Mouse (Mus musculus) left cerebral cortex, postnatal 4 days (tissue): ENCODE measurements at regions not wholly inside any gene's neighbourhood (a gene's known extent, or its start where the extent isn't known, plus 50 kb on each side); places are given as distances from the start of the nearest gene placed in this dataset.

Source experiments
- DNase-seq: peaks from one replicate; pipeline ENCODE4 v3.0.0-alpha.2; 2022
- intact Hi-C: fragments of 180-260 bp; cut with DNase I; formaldehyde crosslinking; loops from one replicate; pipeline ENCODE4 v1.15.1; 2025

DNA sequence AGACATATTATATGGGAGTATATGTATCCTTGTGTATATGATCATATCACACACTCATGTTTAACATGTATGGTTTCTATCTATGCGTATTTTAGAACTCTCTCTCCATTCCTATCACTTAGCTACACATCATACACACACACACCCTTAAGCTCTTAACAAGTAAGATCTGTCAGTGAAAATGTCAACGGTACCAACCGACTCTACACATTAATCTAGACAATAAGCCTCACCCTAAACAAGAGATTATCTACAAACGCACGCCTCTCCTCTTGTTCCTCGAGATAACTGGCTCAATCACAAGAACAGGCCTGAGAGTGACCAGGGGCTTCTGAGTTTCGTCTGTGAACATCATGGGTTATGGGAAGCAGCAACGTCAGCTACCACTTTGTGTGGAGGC is 201.9 kb upstream of the Klf3 start:
- no peak for DNase-seq
- intact Hi-C loops, result no loop called here

- no peak for DNase-seq
- intact Hi-C loops, result no loop called here
Measured at GRCm38 (mm10) chr5:64601832-64602231, 201.4 kb upstream of the Klf3 start.

GRCm38 (mm10) chr5:64602356-64602936 is 200.7 kb upstream of the Klf3 start:
- DNase-seq, result no peak
- intact Hi-C loops, result no loop called here

DNA sequence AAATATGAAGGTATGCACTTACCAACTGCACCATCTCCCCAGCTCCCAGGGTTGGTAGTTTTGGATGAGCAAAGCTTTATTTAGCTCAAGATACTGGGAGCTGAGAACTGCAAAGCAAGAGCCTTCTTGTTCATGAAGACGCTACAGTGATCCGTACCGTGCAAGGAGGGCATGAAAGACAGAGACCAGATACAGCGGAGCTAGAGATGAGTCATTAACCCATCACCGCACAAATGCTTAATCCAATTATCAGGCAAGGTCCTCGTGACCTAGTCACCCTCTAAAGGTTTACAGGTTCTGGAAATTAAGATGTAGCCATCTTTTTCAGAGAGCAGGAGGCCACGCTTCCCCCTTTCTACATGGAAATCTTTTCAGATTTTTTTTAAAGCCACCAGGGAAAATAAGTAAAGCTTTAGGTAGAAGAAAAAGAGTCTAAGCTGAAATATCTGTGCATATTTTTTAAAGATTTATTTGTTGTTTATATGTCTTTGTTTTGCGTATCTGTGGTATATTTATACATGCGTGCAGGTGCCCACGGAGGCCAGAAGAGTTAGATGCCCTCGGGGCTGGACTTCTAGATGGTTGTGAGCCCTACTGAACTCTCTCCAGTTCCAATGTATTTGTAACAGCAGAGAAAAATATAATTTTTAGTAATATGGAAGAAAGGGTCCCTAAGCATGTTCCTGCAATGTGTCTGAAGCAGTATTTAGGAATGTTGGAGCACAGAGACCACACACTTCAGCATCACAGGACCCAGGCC is 200.0 kb upstream of the Klf3 start:
- intact Hi-C loops, result no loop called here

GRCm38 (mm10) chr5:64605171-64605570 is 198.0 kb upstream of the Klf3 start:
- no peak for DNase-seq
- intact Hi-C loops, result no loop called here

More for the DNA sequence above, 200.0 kb upstream of the Klf3 start:
- DNase-seq, result no peak

GRCm38 (mm10) chr5:64605991-64606390 is 197.2 kb upstream of the Klf3 start:
- intact Hi-C loops, result no loop called here

GRCm38 (mm10) chr5:64609378-64610087 is 193.7 kb upstream of the Klf3 start:
- intact Hi-C loops, result no loop called here
- DNase-seq, result no peak

More at GRCm38 (mm10) chr5:64605991-64606390, 197.2 kb upstream of the Klf3 start:
- DNase-seq, result no peak

DNA sequence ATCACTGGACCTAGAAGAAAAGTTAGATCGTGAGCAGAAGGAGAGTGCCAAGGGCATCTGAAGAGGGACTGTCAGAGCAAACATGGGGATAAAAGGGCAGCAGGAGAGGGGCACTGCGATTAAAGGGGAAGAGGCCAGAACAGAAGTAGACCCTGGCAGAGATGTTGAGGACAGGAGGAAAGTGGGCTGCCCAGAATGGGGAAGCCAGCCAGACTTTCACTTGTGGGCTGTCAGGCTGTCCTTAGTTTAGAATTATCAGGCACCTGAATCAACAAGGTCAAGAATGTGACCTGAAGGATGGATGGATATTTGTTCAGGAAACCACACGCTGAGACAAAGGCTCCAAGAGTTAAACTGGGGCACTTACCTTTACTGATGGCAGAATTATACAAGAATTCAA is 193.0 kb upstream of the Klf3 start:
- intact Hi-C loops, result no loop called here
- DNase-seq, result no peak

GRCm38 (mm10) chr5:64610562-64611405 is 192.4 kb upstream of the Klf3 start:
- intact Hi-C loops, result no loop called here
- peak; percentile 31 for DNase-seq

- no peak for DNase-seq
- intact Hi-C loops, result no loop called here
Measured at GRCm38 (mm10) chr5:64612017-64612416, 191.2 kb upstream of the Klf3 start.

- intact Hi-C loops, result no loop called here
- no peak for DNase-seq
Measured at GRCm38 (mm10) chr5:64613696-64614095, 189.5 kb upstream of the Klf3 start.

DNA sequence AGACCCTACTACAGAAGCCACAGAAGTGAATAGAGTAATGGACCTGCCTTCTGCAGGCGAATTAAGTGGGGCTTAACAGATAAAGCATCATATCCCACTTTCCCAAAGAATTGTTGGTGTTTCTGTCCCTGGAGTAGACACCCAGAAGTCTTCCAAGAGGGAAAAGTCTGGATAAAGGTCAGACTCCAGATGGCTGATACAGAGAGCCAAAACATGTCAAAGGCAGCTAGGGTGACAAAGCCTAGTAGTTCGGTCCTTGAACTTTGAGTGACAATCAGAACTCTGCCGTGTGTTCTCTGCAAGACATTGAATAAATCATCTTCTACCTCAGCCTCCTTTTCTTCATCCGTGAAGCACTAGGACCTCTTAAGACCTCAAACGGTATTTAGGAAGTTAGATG is 185.1 kb upstream of the Klf3 start:
- DNase-seq, result no peak
- intact Hi-C loops, result no loop called here

DNA sequence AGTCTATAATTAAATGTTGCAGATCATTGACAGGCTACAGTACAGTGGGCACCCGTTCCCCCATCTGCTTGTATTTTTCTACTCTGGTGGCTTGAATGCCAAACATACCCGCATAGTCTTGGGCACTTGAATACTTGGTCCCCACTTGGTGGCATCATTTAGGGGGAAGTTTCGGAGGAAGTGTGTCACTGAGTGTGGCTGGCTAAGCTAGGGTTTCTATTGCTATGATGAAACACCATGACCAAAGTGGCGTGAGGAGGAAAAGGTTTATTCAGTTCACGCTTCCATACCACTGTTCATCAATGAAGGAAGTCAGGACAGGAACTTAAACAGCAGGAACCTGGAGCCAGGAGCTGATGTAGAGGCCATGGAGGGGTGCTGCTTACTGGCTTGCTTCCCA is 183.4 kb upstream of the Klf3 start:
- intact Hi-C loops, result no loop called here

GRCm38 (mm10) chr5:64620726-64621125 is 182.5 kb upstream of the Klf3 start:
- no peak for DNase-seq
- intact Hi-C loops, result no loop called here

More for the DNA sequence above, 183.4 kb upstream of the Klf3 start:
- DNase-seq, result no peak

GRCm38 (mm10) chr5:64621386-64621785 is 181.8 kb upstream of the Klf3 start:
- no peak for DNase-seq
- intact Hi-C loops, result no loop called here

- intact Hi-C loops, result no loop called here
- peak; percentile 6 for DNase-seq
Measured at GRCm38 (mm10) chr5:64623653-64624052, 179.5 kb upstream of the Klf3 start.

DNA sequence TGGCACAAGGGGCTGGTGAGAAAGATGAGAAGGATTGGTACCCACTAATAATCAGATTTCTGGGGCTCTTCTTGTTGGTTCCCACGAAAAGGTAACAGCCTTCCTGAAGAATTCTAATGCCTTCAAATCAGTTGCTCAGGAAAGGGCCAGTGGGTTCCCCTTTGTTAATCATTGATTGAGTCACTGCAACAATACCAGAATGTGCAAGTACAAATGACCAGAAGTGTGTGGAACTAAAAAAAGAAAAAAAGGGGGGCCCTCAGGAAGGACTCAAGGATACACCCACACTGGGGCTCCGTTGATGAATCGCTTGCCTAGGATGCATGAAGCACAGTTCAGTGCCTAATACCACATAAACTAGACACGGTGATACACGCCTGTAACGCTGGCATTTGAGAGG is 179.0 kb upstream of the Klf3 start:
- intact Hi-C loops, result no loop called here
- no peak for DNase-seq

- intact Hi-C loops, result no loop called here
- no peak for DNase-seq
Measured at GRCm38 (mm10) chr5:64625421-64625820, 177.8 kb upstream of the Klf3 start.

DNA sequence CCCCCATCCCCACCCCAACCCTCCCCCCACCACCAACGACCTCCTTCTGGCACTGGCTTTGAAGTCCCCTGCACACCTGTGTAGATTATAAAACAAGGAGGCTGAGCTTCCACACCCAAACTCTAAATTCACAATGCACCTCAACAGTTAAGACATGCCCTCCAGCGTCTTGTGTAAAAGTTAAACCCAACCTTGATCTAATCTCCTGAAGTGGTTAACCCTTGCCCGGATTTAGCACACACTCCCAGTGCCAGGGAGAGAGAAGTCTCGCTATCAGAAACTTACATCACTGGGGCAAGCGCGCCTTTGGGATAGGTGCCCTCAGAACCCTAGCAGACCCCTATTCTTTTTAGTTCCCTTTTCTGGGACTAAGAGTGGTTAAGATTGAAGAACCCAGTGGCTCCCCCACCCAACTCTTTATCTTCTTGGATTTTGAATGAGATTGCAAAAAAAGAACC is 177.3 kb upstream of the Klf3 start:
- intact Hi-C loops, result no loop called here
- DNase-seq, result no peak

DNA sequence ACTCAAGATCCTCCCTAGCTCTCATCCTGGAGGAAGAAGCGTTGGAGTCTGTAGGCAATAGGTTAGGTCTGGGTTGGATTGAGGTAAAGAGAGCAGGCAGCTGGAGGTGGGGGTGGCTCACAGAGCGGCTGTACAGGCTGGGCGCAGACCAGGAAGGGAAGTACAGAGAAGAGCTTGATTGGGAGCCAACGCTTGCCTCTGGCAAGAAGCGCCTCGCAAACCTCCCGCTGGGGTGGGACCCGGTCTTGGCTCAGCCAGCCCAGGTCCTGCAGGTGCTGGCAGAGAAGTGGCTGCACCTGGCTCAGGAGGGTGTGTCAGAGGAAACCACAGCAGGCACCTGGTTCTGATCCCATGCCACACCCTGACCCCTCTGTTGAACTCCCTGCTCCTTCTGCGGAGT is 176.8 kb upstream of the Klf3 start:
- intact Hi-C loops, result no loop called here
- peak; percentile 71 for DNase-seq

- no peak for DNase-seq
- intact Hi-C loops, result no loop called here
Measured at GRCm38 (mm10) chr5:64630582-64630981, 172.6 kb upstream of the Klf3 start.
